Mouse (Mus musculus) spleen, postnatal 10 days (tissue): ENCODE data around the gene Gm17124.
"Not testable (repeated sequence)": the region's sequence is repeated elsewhere in the genome, so short reads cannot be mapped to it uniquely, and the experiment has no call there.

Experiments used
- DNase-seq, 2 experiments: peaks; one replicate each; pipeline ENCODE4 v3.0.0; 2021 to 2022; ENCODE audit warnings: low spot score in 2 of 2

Gene Gm17124

DNA sequence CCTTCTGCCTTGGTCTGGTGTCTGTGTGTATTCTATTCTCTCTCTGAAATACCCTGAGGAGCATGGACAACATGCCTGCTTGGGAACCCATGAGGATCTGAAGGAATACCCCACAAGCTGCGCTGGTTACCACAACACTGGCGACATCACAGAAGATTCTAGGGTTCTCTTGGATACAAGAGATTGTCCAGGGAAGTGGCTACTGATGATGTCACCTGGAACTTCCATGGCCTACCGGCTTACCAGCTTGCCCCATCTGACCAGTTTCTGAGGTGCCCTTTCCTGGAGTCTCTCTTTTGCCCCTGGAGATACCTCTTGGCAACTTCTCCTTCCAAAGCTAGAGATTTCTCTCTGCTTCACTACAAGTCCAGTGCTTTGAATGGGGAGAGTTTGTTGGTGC, at the start of gene Gm17124:
Gm17124 (minus strand) TSS at position 101 of the 400 bp plus-strand sequence.
- not testable (repeated sequence) for DNase-seq

DNA sequence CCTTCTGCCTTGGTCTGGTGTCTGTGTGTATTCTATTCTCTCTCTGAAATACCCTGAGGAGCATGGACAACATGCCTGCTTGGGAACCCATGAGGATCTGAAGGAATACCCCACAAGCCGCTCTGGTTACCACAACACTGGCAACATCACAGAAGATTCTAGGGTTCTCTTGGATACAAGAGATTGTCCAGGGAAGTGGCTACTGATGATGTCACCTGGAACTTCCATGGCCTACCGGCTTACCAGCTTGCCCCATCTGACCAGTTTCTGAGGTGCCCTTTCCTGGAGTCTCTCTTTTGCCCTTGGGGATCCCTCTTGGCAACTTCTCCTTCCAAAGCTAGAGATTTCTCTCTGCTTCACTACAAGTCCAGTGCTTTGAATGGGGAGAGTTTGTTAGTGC, 42.1 kb upstream of the Gm17124 start, which contains the start of gene Gm3633:
Gm3633 (minus strand) TSS at position 101 of the 400 bp plus-strand sequence.
- DNase-seq: not testable (repeated sequence)
